Mouse (Mus musculus) testis, adult 2 months (tissue): ENCODE results near the gene Ddn.

Source experiments
- CTCF ChIP-seq: fragments of 200-500 bp; IDR thresholded peaks from 2 replicates; pipeline ENCODE4 v1.5.1; 2012; ENCODE audit warnings: low read depth, mild to moderate bottlenecking, inconsistent platforms, low read length, moderate library complexity; ENCODE audit not compliant: control insufficient read depth, insufficient read depth, insufficient replicate concordance
- POLR2A ChIP-seq: fragments of 200-500 bp; IDR thresholded peaks from 2 replicates; pipeline ENCODE4 v1.6.1; 2012; ENCODE audit warnings: low read depth, mild to moderate bottlenecking, inconsistent platforms, low read length, moderate library complexity; ENCODE audit not compliant: control insufficient read depth

- TF ChIP-seq CTCF (0 out of 2 replicates have a peak, but pooled peaks have one; percentile 3), POLR2A (no peak; the same call in 1 of the 2 replicates)
Measured at GRCm38 (mm10) chr15:98792233-98793020, 16.9 kb downstream of the Ddn start.
